Comparison of ENCODE assay signal across 2 mouse cellular contexts in genomic region chr1:191283110-191284040, GRCm38 (mm10).
TF ChIP-seq lines count a peak whose summit lies in the region.

No protein-coding gene starts in this region.

TF ChIP-seq in CH12.LX, 34 proteins besides CTCF, POLR2A, EP300 and RAD21:
- TF ChIP-seq E2F4 (IDR thresholded peaks at IDR 0.05; ENCODE audit: insufficient replicate concordance, low read depth, low read length) (no peak), KAT2A (IDR thresholded peaks at IDR 0.05; ENCODE audit: insufficient replicate concordance, low read length) (no peak), MEF2A (IDR thresholded peaks at IDR 0.05; ENCODE audit: borderline replicate concordance, low read depth, low read length) (0 out of 2 replicates have a peak, but pooled peaks have one; percentile 44), JUN (IDR thresholded peaks at IDR 0.05; ENCODE audit: insufficient read depth, low read depth, low read length) (no peak), ETS1 (conservative IDR thresholded peaks at IDR 0.05; ENCODE audit: low read depth, low read length) (peak; percentile 29), BHLHE40 (IDR thresholded peaks at IDR 0.05; ENCODE audit: low read depth, low read length) (peak; percentile 66), MYC (IDR thresholded peaks at IDR 0.05; ENCODE audit: low read depth, low read length) (no peak), USF1 (IDR thresholded peaks at IDR 0.05; ENCODE audit: low read depth, low read length) (no peak), GABPA (IDR thresholded peaks at IDR 0.05; ENCODE audit: insufficient replicate concordance, low read depth, low read length) (no peak), JUND (conservative IDR thresholded peaks at IDR 0.05; ENCODE audit: low read depth, low read length) (no peak), MAFK (IDR thresholded peaks at IDR 0.05; ENCODE audit: insufficient replicate concordance, low read length) (no peak), MAZ (IDR thresholded peaks at IDR 0.05; ENCODE audit: low read depth, low read length) (no peak), ZMIZ1 (IDR thresholded peaks at IDR 0.05; ENCODE audit: low read depth, low read length) (no peak)

TF ChIP-seq in myocyte, 11 proteins besides CTCF, POLR2A, EP300 and RAD21:
- TF ChIP-seq CEBPB (IDR thresholded peaks at IDR 0.05; ENCODE audit: insufficient read depth, poor library complexity, severe bottlenecking) (no peak), REST (IDR thresholded peaks at IDR 0.05; ENCODE audit: insufficient read depth, insufficient read length) (no peak), MAX (IDR thresholded peaks at IDR 0.05; ENCODE audit: low read depth) (no peak), TCF3 (IDR thresholded peaks at IDR 0.05; ENCODE audit: insufficient read length, low read depth) (no peak), USF1 (IDR thresholded peaks at IDR 0.05; ENCODE audit: low read depth) (no peak), POLR2AphosphoS2 (IDR thresholded peaks at IDR 0.05; ENCODE audit: insufficient read length, low read depth) (no peak), TCF12 (IDR thresholded peaks at IDR 0.05; ENCODE audit: insufficient read depth, poor library complexity, severe bottlenecking) (peak; percentile 60), MYOD1 (IDR thresholded peaks at IDR 0.05; ENCODE audit: control insufficient read depth in 1 of 3, insufficient read length in 2 of 3, low read depth in 2 of 3) (peak; percentile 89 to 99 (median 96)), E2F4 (IDR thresholded peaks at IDR 0.05; ENCODE audit: insufficient read depth) (no peak), MYOG (IDR thresholded peaks at IDR 0.05; ENCODE audit: control insufficient read depth in 1 of 3, insufficient read depth in 1 of 3, insufficient read length in 2 of 3, low read depth in 2 of 3) (peak in 2 of 3 experiments; percentile 57 to 86), SRF (IDR thresholded peaks at IDR 0.05; ENCODE audit: control insufficient read depth, insufficient read length, low read depth) (no peak)
